Mouse (Mus musculus): ENCODE measurements around the gene Sos1. TPM values are rescaled to one million over a fixed set of nuclear protein-coding genes. Genes with fewer than 3 reads are reported as not detected.

The Sos1 gene
- total and polyA plus RNA-seq, 2 experiments from 2014 or later: 7.2 to 29.0 TPM

DNA sequence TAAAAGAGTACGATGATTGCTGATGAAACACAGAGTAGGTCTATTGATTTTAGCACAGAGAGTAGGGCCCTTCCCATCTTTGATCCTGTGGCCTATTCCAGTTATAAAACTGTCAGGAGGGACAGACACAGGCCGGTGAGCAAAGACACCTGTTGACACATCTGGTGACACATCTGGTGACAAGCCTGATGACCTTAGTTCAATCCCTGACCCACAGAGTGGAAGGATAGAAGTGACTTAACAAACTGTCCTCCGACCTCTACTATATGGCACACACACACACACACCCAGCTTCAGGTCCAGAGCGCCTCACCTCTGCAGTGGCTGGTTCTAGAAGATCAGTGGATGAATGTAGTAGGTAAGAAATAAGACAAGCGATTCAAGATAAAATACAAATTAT, 33.8 kb downstream of the Sos1 start:
- ATAC-seq (ENCODE audit: low FRiP score) (no peak), DNase-seq (ENCODE audit: low spot score) (no peak)
- no peak overlapping the region for H3K4me2 ChIP-seq (ENCODE audit: low read depth, low read length, poor library complexity, severe bottlenecking)
- H3K9me3 ChIP-seq (ENCODE audit: low read length): no peaks in the 10 kb centered on the region
- no peak overlapping the region for H3K27ac ChIP-seq (ENCODE audit: low read depth, low read length)
- H3K4me3 ChIP-seq (ENCODE audit: low read depth, low read length): no peak overlapping the region
- H3K9ac ChIP-seq (replicated peaks; ENCODE audit: low read length, poor library complexity, severe bottlenecking): no peak overlapping the region
- H3K4me1 ChIP-seq (ENCODE audit: insufficient read depth, low read length): no peaks in the 10 kb centered on the region
- WGBS: over 99% methylated on average over 5 of the region's 5 CpGs
- H3K27me3 ChIP-seq (ENCODE audit: insufficient read depth, low read length): no peaks in the 10 kb centered on the region
- no peak for TF ChIP-seq CTCF (IDR thresholded peaks at IDR 0.05)
- H3K36me3 ChIP-seq (ENCODE audit: insufficient read depth, low read length): peaks cover 27% of the 10 kb centered on the region

GRCm38 (mm10) chr17:80445433-80445832, 34.8 kb downstream of the Sos1 start:
- H3K9ac ChIP-seq (replicated peaks; ENCODE audit: low read length, poor library complexity, severe bottlenecking): no peak overlapping the region
- H3K4me1 ChIP-seq (ENCODE audit: insufficient read depth, low read length): no peaks in the 10 kb centered on the region
- ATAC-seq (ENCODE audit: low FRiP score) (no peak), DNase-seq (ENCODE audit: low spot score) (no peak)
- H3K27ac ChIP-seq (ENCODE audit: low read depth, low read length): no peak overlapping the region
- 95% methylated on average over 7 of the region's 7 CpGs for WGBS
- no peak overlapping the region for H3K4me2 ChIP-seq (ENCODE audit: low read depth, low read length, poor library complexity, severe bottlenecking)
- H3K36me3 ChIP-seq (ENCODE audit: insufficient read depth, low read length): peaks cover 27% of the 10 kb centered on the region
- H3K4me3 ChIP-seq (ENCODE audit: low read depth, low read length): no peak overlapping the region
- no peaks in the 10 kb centered on the region for H3K27me3 ChIP-seq (ENCODE audit: insufficient read depth, low read length)
- no peaks in the 10 kb centered on the region for H3K9me3 ChIP-seq (ENCODE audit: low read length)
- no peak for TF ChIP-seq CTCF (IDR thresholded peaks at IDR 0.05)

- no peak for ATAC-seq (ENCODE audit: low FRiP score)
Measured at GRCm38 (mm10) chr17:80435680-80436079, 44.6 kb downstream of the Sos1 start.

DNA sequence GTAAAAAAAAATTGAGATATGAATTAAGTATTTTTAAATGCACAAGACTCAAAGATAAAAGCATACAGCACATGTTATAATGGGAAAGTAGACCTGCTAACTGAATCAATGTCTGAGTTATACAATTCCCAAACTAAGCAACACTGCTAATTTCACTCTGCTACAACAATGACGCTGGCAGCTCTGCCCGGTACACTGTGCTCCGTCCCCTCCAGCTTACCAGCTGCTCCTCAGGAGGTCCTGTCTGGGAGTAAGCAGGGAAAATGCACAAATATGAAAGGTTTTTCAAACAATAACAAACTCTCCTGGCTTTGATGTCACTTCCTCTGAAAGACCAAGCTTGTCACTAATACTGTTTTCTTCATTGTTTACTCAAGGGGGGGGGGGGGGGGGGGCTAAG, 45.8 kb downstream of the Sos1 start:
- TF ChIP-seq CTCF (IDR thresholded peaks at IDR 0.05): no peak
- H3K36me3 ChIP-seq (ENCODE audit: insufficient read depth, low read length): peaks cover 17% of the 10 kb centered on the region
- no peak overlapping the region for H3K4me2 ChIP-seq (ENCODE audit: low read depth, low read length, poor library complexity, severe bottlenecking)
- H3K27me3 ChIP-seq (ENCODE audit: insufficient read depth, low read length): no peaks in the 10 kb centered on the region
- no peak for ATAC-seq (ENCODE audit: low FRiP score)
- no peaks in the 10 kb centered on the region for H3K9me3 ChIP-seq (ENCODE audit: low read length)
- H3K4me1 ChIP-seq (ENCODE audit: insufficient read depth, low read length): no peaks in the 10 kb centered on the region
- DNase-seq (ENCODE audit: low spot score): no peak
- no peak overlapping the region for H3K4me3 ChIP-seq (ENCODE audit: low read depth, low read length)
- no peak overlapping the region for H3K27ac ChIP-seq (ENCODE audit: low read depth, low read length)
- H3K9ac ChIP-seq (replicated peaks; ENCODE audit: low read length, poor library complexity, severe bottlenecking): no peak overlapping the region
- WGBS: 69% methylated on average over 3 of the region's 3 CpGs

More at GRCm38 (mm10) chr17:80435680-80436079, 44.6 kb downstream of the Sos1 start:
- Histone ChIP-seq H3K27ac (ENCODE audit: low read depth, low read length) (no peak overlapping the region), H3K9me3 (ENCODE audit: low read length) (no peaks in the 10 kb centered on the region), H3K27me3 (ENCODE audit: insufficient read depth, low read length) (no peaks in the 10 kb centered on the region), H3K4me2 (ENCODE audit: low read depth, low read length, poor library complexity, severe bottlenecking) (no peak overlapping the region), H3K9ac (replicated peaks; ENCODE audit: low read length, poor library complexity, severe bottlenecking) (no peak overlapping the region), H3K36me3 (ENCODE audit: insufficient read depth, low read length) (peaks cover 17% of the 10 kb centered on the region), H3K4me1 (ENCODE audit: insufficient read depth, low read length) (no peaks in the 10 kb centered on the region), H3K4me3 (ENCODE audit: low read depth, low read length) (no peak overlapping the region)
- DNase-seq (ENCODE audit: low spot score): no peak
- TF ChIP-seq CTCF (IDR thresholded peaks at IDR 0.05): no peak
- WGBS: 93% methylated on average over 5 of the region's 5 CpGs

DNA sequence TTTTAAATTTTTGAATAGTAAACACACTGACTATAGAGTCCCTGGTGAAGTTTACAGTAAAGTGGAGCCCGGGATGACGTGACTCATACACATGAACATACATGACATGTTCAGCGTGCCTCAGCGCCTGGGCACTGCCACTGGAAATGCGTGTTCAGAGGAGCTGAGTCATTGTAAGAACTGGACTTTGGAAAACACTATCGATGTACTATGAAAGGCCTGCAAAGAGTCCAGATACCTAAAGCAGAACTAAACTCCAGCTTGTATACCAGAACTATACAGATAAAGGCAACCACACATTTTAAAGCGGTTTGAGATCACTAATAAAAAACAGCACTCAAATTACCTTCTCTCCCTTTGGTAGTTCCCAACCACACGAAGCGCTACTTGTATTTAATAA, 48.3 kb downstream of the Sos1 start:
- DNase-seq (ENCODE audit: low spot score): no peak
- 95% methylated on average over 9 of the region's 9 CpGs for WGBS
- no peaks in the 10 kb centered on the region for H3K4me1 ChIP-seq (ENCODE audit: insufficient read depth, low read length)

DNA sequence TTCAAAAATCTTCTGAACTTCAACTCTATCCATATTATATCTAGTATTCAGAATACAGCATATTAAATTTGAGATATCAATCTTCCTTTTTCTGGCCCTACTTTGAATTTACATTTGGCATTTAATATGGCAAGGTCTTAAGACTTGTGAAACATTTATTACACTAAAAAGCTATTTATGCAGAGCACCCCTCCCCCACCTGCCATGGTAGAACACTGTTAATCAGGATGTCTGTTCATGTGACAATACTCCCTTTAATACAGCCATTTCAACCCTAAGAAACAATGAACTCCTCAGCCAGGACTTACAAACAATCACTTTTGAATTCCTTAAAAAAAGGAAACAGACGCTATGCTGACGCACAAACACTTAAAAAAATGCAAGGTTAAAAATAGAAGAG, 52.3 kb downstream of the Sos1 start:
- Histone ChIP-seq H3K4me3 (ENCODE audit: low read depth, low read length) (no peak overlapping the region), H3K4me2 (ENCODE audit: low read depth, low read length, poor library complexity, severe bottlenecking) (no peak overlapping the region), H3K4me1 (ENCODE audit: insufficient read depth, low read length) (no peaks in the 10 kb centered on the region), H3K9ac (replicated peaks; ENCODE audit: low read length, poor library complexity, severe bottlenecking) (no peak overlapping the region), H3K9me3 (ENCODE audit: low read length) (no peaks in the 10 kb centered on the region), H3K27me3 (ENCODE audit: insufficient read depth, low read length) (no peaks in the 10 kb centered on the region), H3K36me3 (ENCODE audit: insufficient read depth, low read length) (peaks cover 4% of the 10 kb centered on the region), H3K27ac (ENCODE audit: low read depth, low read length) (no peak overlapping the region)
- DNase-seq (ENCODE audit: low spot score) (no peak), ATAC-seq (ENCODE audit: low FRiP score) (no peak)
- TF ChIP-seq CTCF (IDR thresholded peaks at IDR 0.05): no peak
- 57% methylated on average over 2 of the region's 2 CpGs for WGBS

More for the DNA sequence above, 48.3 kb downstream of the Sos1 start:
- H3K27ac ChIP-seq (ENCODE audit: low read depth, low read length): no peak overlapping the region
- H3K9me3 ChIP-seq (ENCODE audit: low read length): no peaks in the 10 kb centered on the region
- H3K36me3 ChIP-seq (ENCODE audit: insufficient read depth, low read length): peaks cover 10% of the 10 kb centered on the region
- H3K9ac ChIP-seq (replicated peaks; ENCODE audit: low read length, poor library complexity, severe bottlenecking): no peak overlapping the region
- H3K4me3 ChIP-seq (ENCODE audit: low read depth, low read length): no peak overlapping the region
- TF ChIP-seq CTCF (IDR thresholded peaks at IDR 0.05): no peak
- no peak for ATAC-seq (ENCODE audit: low FRiP score)
- H3K27me3 ChIP-seq (ENCODE audit: insufficient read depth, low read length): no peaks in the 10 kb centered on the region
- H3K4me2 ChIP-seq (ENCODE audit: low read depth, low read length, poor library complexity, severe bottlenecking): no peak overlapping the region

Data from midbrain, postnatal 0 days (tissue).